Mouse (Mus musculus): ENCODE measurements at regions not wholly inside any gene's neighbourhood (a gene's known extent, or its start where the extent isn't known, plus 50 kb on each side); places are given as distances from the start of the nearest gene placed in this dataset.

- DNase-seq (ENCODE audit: low spot score): no peak
Measured at GRCm38 (mm10) chr7:129982411-129982810, 390.7 kb downstream of the Wdr11 start.

- DNase-seq (ENCODE audit: low spot score): no peak
Measured at GRCm38 (mm10) chr7:129983601-129984120, 392.0 kb downstream of the Wdr11 start.

- no peak for DNase-seq (ENCODE audit: low spot score)
Measured at GRCm38 (mm10) chr7:129984367-129984766, 392.7 kb downstream of the Wdr11 start.

GRCm38 (mm10) chr7:129987119-129987665 lies 395.5 kb downstream of the Wdr11 start:
- DNase-seq (ENCODE audit: low spot score): no peak

- no peak for DNase-seq (ENCODE audit: low spot score)
Measured at GRCm38 (mm10) chr7:129987713-129988112, 396.1 kb downstream of the Wdr11 start.

- peak; percentile 17 for DNase-seq (ENCODE audit: low spot score)
Measured at GRCm38 (mm10) chr7:129993446-129994223, 402.0 kb downstream of the Wdr11 start.

GRCm38 (mm10) chr7:129995529-129995928 lies 403.9 kb downstream of the Wdr11 start:
- DNase-seq (ENCODE audit: low spot score): no peak

- DNase-seq (ENCODE audit: low spot score): no peak
Measured at GRCm38 (mm10) chr7:130001064-130001463, 409.4 kb downstream of the Wdr11 start.

- DNase-seq (ENCODE audit: low spot score): no peak
Measured at GRCm38 (mm10) chr7:130002002-130002401, 410.3 kb downstream of the Wdr11 start.

- DNase-seq (ENCODE audit: low spot score): no peak
Measured at GRCm38 (mm10) chr7:130005406-130005805, 413.7 kb downstream of the Wdr11 start.

GRCm38 (mm10) chr7:130007993-130008583 lies 416.4 kb downstream of the Wdr11 start:
- no peak for DNase-seq (ENCODE audit: low spot score)

GRCm38 (mm10) chr7:130008591-130009418 lies 417.1 kb downstream of the Wdr11 start:
- DNase-seq (ENCODE audit: low spot score): no peak

- no peak for DNase-seq (ENCODE audit: low spot score)
Measured at GRCm38 (mm10) chr7:130012067-130012466, 420.4 kb downstream of the Wdr11 start.

GRCm38 (mm10) chr7:130013109-130013508 lies 421.4 kb downstream of the Wdr11 start:
- DNase-seq (ENCODE audit: low spot score): no peak

GRCm38 (mm10) chr7:130014609-130015008 lies 422.9 kb downstream of the Wdr11 start:
- DNase-seq (ENCODE audit: low spot score): no peak

GRCm38 (mm10) chr7:130015375-130016014 lies 423.8 kb downstream of the Wdr11 start:
- no peak for DNase-seq (ENCODE audit: low spot score)

GRCm38 (mm10) chr7:130016015-130016874 lies 424.6 kb downstream of the Wdr11 start:
- no peak for DNase-seq (ENCODE audit: low spot score)

- DNase-seq (ENCODE audit: low spot score): no peak
Measured at GRCm38 (mm10) chr7:130018891-130019290, 427.2 kb downstream of the Wdr11 start.

- DNase-seq (ENCODE audit: low spot score): no peak
Measured at GRCm38 (mm10) chr7:130028945-130029344, 437.3 kb downstream of the Wdr11 start.

GRCm38 (mm10) chr7:130030711-130031110 lies 439.0 kb downstream of the Wdr11 start:
- DNase-seq (ENCODE audit: low spot score): no peak

- no peak for DNase-seq (ENCODE audit: low spot score)
Measured at GRCm38 (mm10) chr7:130036235-130036634, 444.6 kb downstream of the Wdr11 start.
